Mouse (Mus musculus) testis, adult 2 months (tissue): ENCODE measurements around the gene Arhgef33.

Experiments
- CTCF ChIP-seq: fragments of 200-500 bp; IDR thresholded peaks from 2 replicates; pipeline ENCODE4 v1.5.1; 2012; ENCODE audit warnings: low read depth, mild to moderate bottlenecking, inconsistent platforms, low read length, moderate library complexity; ENCODE audit not compliant: control insufficient read depth, insufficient read depth, insufficient replicate concordance
- POLR2A ChIP-seq: fragments of 200-500 bp; IDR thresholded peaks from 2 replicates; pipeline ENCODE4 v1.6.1; 2012; ENCODE audit warnings: low read depth, mild to moderate bottlenecking, inconsistent platforms, low read length, moderate library complexity; ENCODE audit not compliant: control insufficient read depth

GRCm38 (mm10) chr17:80367276-80367675 lies 60.1 kb downstream of the Arhgef33 start:
- TF ChIP-seq POLR2A (no peak), CTCF (no peak)
